In the genomic region with DNA sequence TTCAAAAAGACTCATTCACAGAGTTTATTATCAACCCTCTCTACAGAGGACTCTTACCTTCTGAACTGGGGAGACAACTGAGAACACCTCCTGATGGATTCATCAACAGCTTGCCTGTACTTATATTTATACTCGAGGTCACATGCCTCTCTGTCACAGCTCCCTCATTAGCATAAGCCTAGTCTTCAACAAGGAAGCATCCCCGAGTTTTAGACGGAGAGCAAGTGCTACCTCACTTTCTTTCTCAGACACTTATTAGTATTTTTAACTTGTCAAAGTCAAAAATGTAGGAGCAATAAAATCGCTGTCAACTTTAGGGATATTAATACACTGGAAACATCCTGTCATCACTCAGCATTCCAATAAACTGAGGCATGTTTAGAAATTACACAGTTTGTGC, we compare ENCODE assay signal across 8 mouse cellular contexts. TPM values are rescaled to one million over a fixed set of nuclear protein-coding genes. Genes with fewer than 3 reads are reported as not detected.
DNase-seq lines count a peak whose midpoint lies in the region; ATAC-seq lines count a peak whose summit lies in the region.

A gene (minus strand): TSS at position 101 of the 400 bp plus-strand sequence.

- H3K4me1 ChIP-seq in kidney, embryonic 14.5 days (ENCODE audit: control insufficient read depth, insufficient read depth, low read length) = peaks cover 3% of the 10 kb centered on the region; the same call in 1 of the 2 replicates

- H3K9me3 ChIP-seq in kidney, embryonic 14.5 days (ENCODE audit: control insufficient read depth, low read length) = no peaks in the 10 kb centered on the region

- WGBS in kidney, embryonic 14.5 days = 76% methylated on average over 4 of the region's 4 CpGs

- no peaks in the 10 kb centered on the region for H3K36me3 ChIP-seq in kidney, embryonic 14.5 days (ENCODE audit: control insufficient read depth, insufficient read depth, low read length)

- H3K4me2 ChIP-seq in kidney, embryonic 14.5 days (replicated peaks; ENCODE audit: low read depth, low read length) = no peak within 1 kb of the TSS

- no peaks in the 10 kb centered on the region for H3K27me3 ChIP-seq in kidney, embryonic 14.5 days (ENCODE audit: control insufficient read depth, insufficient read depth, low read length)

- no peak within 1 kb of the TSS for H3K4me3 ChIP-seq in kidney, embryonic 14.5 days (ENCODE audit: low read length)

- no peak for ATAC-seq in kidney, embryonic 14.5 days (ENCODE audit: low FRiP score, low TSS enrichment)
- no peak for ATAC-seq in inflammation-experienced regulatory T-cells, adult 6 months
- ATAC-seq in megakaryocyte, adult 5-6 weeks (ENCODE audit: poor library complexity, severe bottlenecking) = no peak

- no peak for DNase-seq in kidney, adult 11 months
- no peak for DNase-seq in adrenal gland, postnatal 25 days
- DNase-seq in gastrocnemius, postnatal 10 days = no peak
- no peak for DNase-seq in cerebellum, adult 18-20 months
- DNase-seq in cerebellum, postnatal 14 days = no peak

- H3K27ac ChIP-seq in kidney, embryonic 14.5 days (ENCODE audit: low read depth, low read length) = no peak within 1 kb of the TSS

- no peak within 1 kb of the TSS for H3K9ac ChIP-seq in kidney, embryonic 14.5 days (ENCODE audit: low read depth, low read length)

RNA-seq across cellular contexts. Expression of the gene that starts here (rescaled TPM):
- 30.4 and 74.9 TPM in 2 replicates for polyA plus RNA-seq in kidney, embryonic 14.5 days (2014; fragmentation: Nextera tagmentation; extraction: Ambion mirVana)
- 86.1 and 149 TPM in 2 replicates for total RNA-seq in adrenal gland, postnatal 25 days (2021)
- total RNA-seq in gastrocnemius, postnatal 10 days (2021) = 100 to 1,000 TPM in 1 of 2 experiments, 10 to 100 TPM in 1; 83.0 to 129 TPM
- polyA plus RNA-seq in inflammation-experienced regulatory T-cells, adult 6 months (2017; shearing (Covaris generic)) = 10 to 100 TPM; 57.4 to 92.1 (median 62.0) TPM
- total RNA-seq in megakaryocyte, adult 5-6 weeks (2015) = 41.2 and 47.1 TPM in 2 replicates
- 32.2 and 45.0 TPM in 2 replicates for total RNA-seq in megakaryocyte, adult 5-6 weeks (2017)
